Mouse (Mus musculus): ENCODE measurements around the gene BC035947.

DNA sequence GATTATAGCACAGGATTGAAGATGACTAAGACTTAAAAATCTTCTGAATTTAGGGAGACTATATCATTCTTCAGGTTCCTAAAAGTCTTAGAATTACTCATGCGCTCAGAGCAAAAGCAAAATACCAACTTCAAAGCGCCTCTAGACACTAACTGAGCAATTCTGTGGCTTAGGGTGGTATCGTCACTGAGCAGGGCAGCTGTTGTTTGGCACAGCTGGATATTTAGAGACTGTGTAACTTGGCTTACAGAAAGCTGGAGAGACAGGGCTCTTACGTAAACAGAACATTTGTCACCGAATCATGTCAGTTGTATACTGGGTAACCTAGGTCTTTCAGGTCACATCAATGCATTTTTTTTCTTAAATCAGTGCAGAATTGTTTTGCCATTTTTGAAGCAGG, 26.4 kb upstream of the BC035947 start:
- TF ChIP-seq CTCF (IDR thresholded peaks at IDR 0.05; ENCODE audit: borderline replicate concordance, insufficient read depth, low read depth, low read length) (no peak), POLR2A (IDR thresholded peaks at IDR 0.05; ENCODE audit: borderline replicate concordance, insufficient read depth, low read length) (no peak)
